Mouse (Mus musculus) lung, postnatal 10 days (tissue): Measurements from ENCODE around the gene Il4.
"Not testable (repeated sequence)": the region's sequence is repeated elsewhere in the genome, so short reads cannot be mapped to it uniquely, and the experiment has no call there.

Source experiments
- DNase-seq: peaks from one replicate; pipeline ENCODE4 v3.0.0; 2021

Il4 gene

GRCm38 (mm10) chr11:53559980-53560379, 58.5 kb downstream of the Il4 start:
- not testable (repeated sequence) for DNase-seq

- DNase-seq, result not testable (repeated sequence)
These were observed 60.5 kb downstream of the Il4 start for GRCm38 (mm10) chr11:53557992-53558391.

- not testable (repeated sequence) for DNase-seq
These were observed 61.9 kb downstream of the Il4 start for GRCm38 (mm10) chr11:53556529-53556928.
